8 mouse cellular contexts compared by ENCODE assay signal in genomic region chr11:59228122-59228953, GRCm38 (mm10). TPM values are rescaled to one million over a fixed set of nuclear protein-coding genes. Genes with fewer than 3 reads are reported as not detected.
DNase-seq lines count a peak whose midpoint lies in the region; ATAC-seq and TF ChIP-seq lines count a peak whose summit lies in the region.

Arf1 (minus strand) TSS chr11:59228270.

- ATAC-seq in embryonic facial prominence, embryonic 13.5 days (ENCODE audit: insufficient number of reproducible peaks, insufficient read depth, low FRiP score, low TSS enrichment, low read depth): peak; percentile 91
- peak; percentile 95 for ATAC-seq in limb, embryonic 13.5 days (ENCODE audit: low FRiP score, low read depth)
- ATAC-seq in midbrain, embryonic 16.5 days: peak; percentile 95

- TF ChIP-seq POLR2A in heart, adult 2 months (IDR thresholded peaks at IDR 0.05; ENCODE audit: insufficient read depth, low read depth, low read length): peak; percentile 76

- peak within 1 kb of the TSS; percentile 95 for H3K27ac ChIP-seq in embryonic facial prominence, embryonic 13.5 days
- H3K27ac ChIP-seq in heart, adult 2 months: peak within 1 kb of the TSS; percentile 100
- H3K27ac ChIP-seq in limb, embryonic 13.5 days: peak within 1 kb of the TSS; percentile 96
- H3K27ac ChIP-seq in midbrain, embryonic 16.5 days (ENCODE audit: low read length): peak within 1 kb of the TSS; percentile 90

- peak; percentile 99 for DNase-seq in 3134 (ENCODE audit: extremely low read depth, insufficient read length, low spot score)
- DNase-seq in adrenal gland, postnatal 36 days: peak; percentile 96 to 99
- peak; percentile 98 to 99 for DNase-seq in heart, adult 2 months
- peak; percentile 95 to 97 for DNase-seq in kidney, adult 8-10 months
- peak; percentile 95 to 98 for DNase-seq in spleen, postnatal 10 days (ENCODE audit: low spot score in 2 of 2)

- H3K27me3 ChIP-seq in embryonic facial prominence, embryonic 13.5 days: no peaks in the 10 kb centered on the region; the same call in 1 of the 2 replicates
- H3K27me3 ChIP-seq in heart, adult 2 months (ENCODE audit: control insufficient read depth, insufficient read depth, low read length): no peaks in the 10 kb centered on the region
- no peaks in the 10 kb centered on the region for H3K27me3 ChIP-seq in limb, embryonic 13.5 days
- no peaks in the 10 kb centered on the region for H3K27me3 ChIP-seq in midbrain, embryonic 16.5 days (ENCODE audit: control insufficient read depth, insufficient read depth, low read depth, low read length)

- WGBS in embryonic facial prominence, embryonic 13.5 days: 5% methylated on average over 53 of the region's 59 CpGs
- WGBS in heart, adult 2 months: 5% methylated on average over 59 of the region's 59 CpGs
- whole genome bisulfite sequencing in limb, embryonic 13.5 days: 5% methylated on average over 59 of the region's 59 CpGs
- 7% methylated on average over 51 of the region's 59 CpGs for WGBS in midbrain, embryonic 16.5 days

- H3K4me2 ChIP-seq in embryonic facial prominence, embryonic 13.5 days: peak within 1 kb of the TSS; percentile 92
- peak within 1 kb of the TSS; percentile 94 for H3K4me2 ChIP-seq in limb, embryonic 13.5 days (replicated peaks)
- peak within 1 kb of the TSS; percentile 66 for H3K4me2 ChIP-seq in midbrain, embryonic 16.5 days (ENCODE audit: low read length)

- intact Hi-C loops in heart, adult 2 months (cut with DNase I): loop anchor here (5.0 kb wide), 1 partner anchor 36 kb away; the partner anchor contains the start of gene Guk1

- H3K4me1 ChIP-seq in embryonic facial prominence, embryonic 13.5 days: peaks cover 42% of the 10 kb centered on the region
- H3K4me1 ChIP-seq in heart, adult 2 months (ENCODE audit: control insufficient read depth, insufficient read depth, low read length): peaks cover 20% of the 10 kb centered on the region
- peaks cover 41% of the 10 kb centered on the region for H3K4me1 ChIP-seq in limb, embryonic 13.5 days
- H3K4me1 ChIP-seq in midbrain, embryonic 16.5 days (ENCODE audit: control insufficient read depth, insufficient read depth, low read length): peaks cover 34% of the 10 kb centered on the region

- H3K9me3 ChIP-seq in embryonic facial prominence, embryonic 13.5 days: no peaks in the 10 kb centered on the region
- H3K9me3 ChIP-seq in limb, embryonic 13.5 days: no peaks in the 10 kb centered on the region
- H3K9me3 ChIP-seq in midbrain, embryonic 16.5 days (replicated peaks; ENCODE audit: control insufficient read depth, low read length, poor library complexity, severe bottlenecking): no peaks in the 10 kb centered on the region

- TF ChIP-seq EP300 in heart, adult 2 months (IDR thresholded peaks at IDR 0.05; ENCODE audit: insufficient read depth, low read depth, low read length): peak; percentile 71; the same call in 1 of the 2 replicates

- peaks cover 7% of the 10 kb centered on the region for H3K79me2 ChIP-seq in heart, adult 2 months (replicated peaks; ENCODE audit: control insufficient read depth, insufficient read depth, low read length)

- H3K36me3 ChIP-seq in embryonic facial prominence, embryonic 13.5 days: peaks cover 6% of the 10 kb centered on the region
- peaks cover 30% of the 10 kb centered on the region for H3K36me3 ChIP-seq in heart, adult 2 months (ENCODE audit: control insufficient read depth, insufficient read depth, low read length)
- H3K36me3 ChIP-seq in limb, embryonic 13.5 days: peaks cover 8% of the 10 kb centered on the region
- no peaks in the 10 kb centered on the region for H3K36me3 ChIP-seq in midbrain, embryonic 16.5 days (ENCODE audit: control insufficient read depth, insufficient read depth, low read length)

- peak within 1 kb of the TSS; percentile 98 for H3K9ac ChIP-seq in embryonic facial prominence, embryonic 13.5 days
- H3K9ac ChIP-seq in heart, adult 2 months (ENCODE audit: low read depth, low read length): peak within 1 kb of the TSS; percentile 93
- H3K9ac ChIP-seq in limb, embryonic 13.5 days: peak within 1 kb of the TSS; percentile 100
- H3K9ac ChIP-seq in midbrain, embryonic 16.5 days (ENCODE audit: low read depth, low read length): peak within 1 kb of the TSS; percentile 98

- H3K4me3 ChIP-seq in embryonic facial prominence, embryonic 13.5 days: peak within 1 kb of the TSS; percentile 81
- H3K4me3 ChIP-seq in heart, adult 2 months: peak within 1 kb of the TSS; percentile 90
- peak within 1 kb of the TSS; percentile 100 for H3K4me3 ChIP-seq in limb, embryonic 13.5 days
- peak within 1 kb of the TSS; percentile 97 for H3K4me3 ChIP-seq in midbrain, embryonic 16.5 days (ENCODE audit: low read depth, low read length)

- TF ChIP-seq CTCF in heart, adult 2 months (IDR thresholded peaks at IDR 0.05): no peak

RNA-seq across cellular contexts. Expression of gene Arf1, which starts in this region (rescaled TPM):
- total RNA-seq in adrenal gland, postnatal 36 days (2021): 100 to 1,000 TPM; 461 to 465 TPM
- 693 and 702 TPM in 2 replicates for polyA plus RNA-seq in embryonic facial prominence, embryonic 13.5 days (2015; fragmentation: Nextera tagmentation; extraction: Ambion mirVana)
- 100 to 1,000 TPM; 245 to 274 TPM for total RNA-seq in heart, adult 2 months (2021)
- polyA plus RNA-seq in heart, adult 2 months (2012; rRNA removed): 345 and 383 TPM in 2 replicates
- polyA plus RNA-seq in limb, embryonic 13.5 days (2015; fragmentation: Nextera tagmentation; extraction: Ambion mirVana): 702 and 716 TPM in 2 replicates
- polyA plus RNA-seq in midbrain, embryonic 16.5 days (2015; fragmentation: Nextera tagmentation; extraction: Ambion mirVana): 644 and 651 TPM in 2 replicates

Comparison
In these comparisons a context has a peak if more than half of its experiments do, and no peak if none do; other contexts are left out.
1. Peak in every context shown above with its lines: DNase-seq, ATAC-seq, H3K4me3 ChIP-seq and H3K27ac ChIP-seq.